Mouse (Mus musculus) cortical plate, adult 2 months (tissue): ENCODE measurements around the gene Crybg3.

Experiments
- CTCF ChIP-seq: fragments of 200-500 bp; IDR thresholded peaks from 2 replicates; pipeline ENCODE4 v1.5.1; 2011; ENCODE audit warnings: mild to moderate bottlenecking, control low read depth, low read length; ENCODE audit not compliant: insufficient read depth; ENCODE audit errors: extremely low read depth
- POLR2A ChIP-seq: fragments of 200-500 bp; IDR thresholded peaks from 2 replicates; pipeline ENCODE4 v1.6.1; 2011; ENCODE audit warnings: mild to moderate bottlenecking, low read length, control low read depth; ENCODE audit not compliant: insufficient read depth; ENCODE audit errors: extremely low read depth

DNA sequence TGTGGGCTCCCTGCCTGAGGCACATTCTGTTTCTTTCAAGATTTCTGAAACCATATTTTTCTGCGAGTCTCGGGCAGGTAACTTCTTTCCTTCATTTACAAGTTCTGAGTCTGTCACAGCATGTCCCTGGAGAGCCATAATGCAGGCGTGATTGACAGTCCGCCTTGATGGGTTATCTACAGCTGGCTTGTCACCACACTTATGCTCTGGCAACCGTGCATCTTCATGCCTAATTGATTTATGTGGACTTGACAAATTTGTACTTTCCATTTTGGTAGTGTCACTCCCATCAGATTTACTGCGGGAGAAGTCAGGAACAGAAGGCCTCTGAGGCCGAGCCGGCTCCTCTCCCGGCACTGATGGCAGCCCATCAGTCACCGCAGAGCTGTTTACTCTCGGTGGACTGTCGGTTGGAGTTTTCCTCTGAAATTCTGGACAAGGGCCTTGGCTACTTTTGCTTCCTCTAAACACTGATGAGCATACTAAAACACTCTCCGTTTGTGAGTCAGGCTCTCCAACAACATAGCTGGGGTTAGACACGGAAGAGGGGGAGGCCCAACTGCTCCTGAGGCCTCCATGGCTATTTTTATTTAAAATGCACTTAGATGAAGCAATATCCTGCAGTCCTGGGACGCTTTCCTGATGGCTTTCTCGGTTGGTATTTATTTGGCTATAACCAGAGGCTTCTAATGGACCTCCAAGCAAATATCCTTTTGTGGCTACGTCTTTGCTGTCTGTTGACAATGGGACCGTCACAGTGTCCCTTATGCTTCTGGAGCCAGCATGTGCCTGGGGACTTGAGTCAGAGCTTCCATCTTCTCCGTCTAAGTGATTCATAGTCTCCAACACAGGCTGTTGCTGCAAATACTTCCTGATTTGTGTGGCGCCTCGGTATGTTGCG lies 41.2 kb downstream of the Crybg3 start:
- no peak for TF ChIP-seq POLR2A
- TF ChIP-seq CTCF, result no peak
